Mouse (Mus musculus) urinary bladder, postnatal 4 days (tissue): ENCODE results near the gene Efhc1.
"Not testable (repeated sequence)": the region's sequence is repeated elsewhere in the genome, so short reads cannot be mapped to it uniquely, and the experiment has no call there.

Experiments
- DNase-seq, 2 experiments: peaks; one replicate each; pipeline ENCODE4 v3.0.0; 2021 to 2022; ENCODE audit warnings: low spot score in 2 of 2

The Efhc1 gene

GRCm38 (mm10) chr1:20951300-20951763 is at the start of gene Efhc1:
Gene Efhc1, plus strand, starts transcription at chr1:20951626.
- DNase-seq: peak; percentile 92 to 95

- no peak for DNase-seq
Observed at GRCm38 (mm10) chr1:20905501-20906127, 45.8 kb upstream of the Efhc1 start.

GRCm38 (mm10) chr1:20906128-20906515 is 45.3 kb upstream of the Efhc1 start:
- DNase-seq: no peak

- DNase-seq: no peak
Observed at GRCm38 (mm10) chr1:20908541-20908940, 42.9 kb upstream of the Efhc1 start.

GRCm38 (mm10) chr1:20912115-20912514 is 39.3 kb upstream of the Efhc1 start:
- DNase-seq: no peak

GRCm38 (mm10) chr1:20912527-20913171 is 38.8 kb upstream of the Efhc1 start:
- no peak for DNase-seq

GRCm38 (mm10) chr1:20914769-20915168 is 36.7 kb upstream of the Efhc1 start:
- DNase-seq: no peak

- no peak for DNase-seq
Observed at GRCm38 (mm10) chr1:20915608-20916007, 35.8 kb upstream of the Efhc1 start.

- DNase-seq: no peak
Observed at GRCm38 (mm10) chr1:20917496-20918050, 33.9 kb upstream of the Efhc1 start.

GRCm38 (mm10) chr1:20919728-20920127 is 31.7 kb upstream of the Efhc1 start:
- no peak for DNase-seq

- no peak for DNase-seq
Observed at GRCm38 (mm10) chr1:20921081-20921528, 30.3 kb upstream of the Efhc1 start.

- DNase-seq: no peak
Observed at GRCm38 (mm10) chr1:20922612-20923399, 28.6 kb upstream of the Efhc1 start.

GRCm38 (mm10) chr1:20925324-20925723 is 26.1 kb upstream of the Efhc1 start:
- not testable (repeated sequence) for DNase-seq

GRCm38 (mm10) chr1:20925926-20926325 is 25.5 kb upstream of the Efhc1 start:
- no peak for DNase-seq

GRCm38 (mm10) chr1:20926376-20926775 is 25.1 kb upstream of the Efhc1 start:
- no peak for DNase-seq

GRCm38 (mm10) chr1:20928487-20928886 is 22.9 kb upstream of the Efhc1 start:
- no peak for DNase-seq

- peak in 1 of 2 experiments; percentile 72 for DNase-seq
Observed at GRCm38 (mm10) chr1:20933457-20933856, 18.0 kb upstream of the Efhc1 start.

GRCm38 (mm10) chr1:20935106-20935505 is 16.3 kb upstream of the Efhc1 start:
- DNase-seq: no peak

- DNase-seq: no peak
Observed at GRCm38 (mm10) chr1:20939046-20939445, 12.4 kb upstream of the Efhc1 start.

GRCm38 (mm10) chr1:20940151-20940550 is 11.3 kb upstream of the Efhc1 start:
- no peak for DNase-seq

GRCm38 (mm10) chr1:20941322-20941721 is 10.1 kb upstream of the Efhc1 start:
- DNase-seq: no peak

- DNase-seq: no peak
Observed at GRCm38 (mm10) chr1:20941857-20942256, 9.6 kb upstream of the Efhc1 start.
